26 mouse cellular contexts compared by ENCODE assay signal in the genomic region with DNA sequence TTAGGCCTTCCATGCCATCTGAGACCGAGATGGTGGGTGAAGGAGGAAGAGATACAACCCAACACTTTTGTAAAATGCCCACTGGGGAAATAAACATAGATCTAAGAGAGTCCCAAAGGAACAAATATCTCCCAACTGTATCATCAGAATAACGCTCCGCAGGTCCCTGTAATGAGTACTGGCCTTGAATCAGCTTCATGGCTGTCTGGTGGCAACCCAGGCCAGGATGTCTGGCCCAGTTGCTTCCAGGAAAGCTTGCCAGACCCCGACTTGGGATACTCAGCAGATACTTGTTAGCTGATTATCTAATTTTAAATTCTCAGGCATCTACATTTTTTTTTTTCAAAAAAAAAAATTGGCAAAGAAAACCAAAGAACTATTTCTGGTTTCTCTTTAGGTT.
DNase-seq lines count a peak whose midpoint lies in the region; ATAC-seq and TF ChIP-seq lines count a peak whose summit lies in the region.
"Had no signal": no experiment of that assay in that cellular context is flagged by ENCODE, and none has a peak within 500 bp of the region (broad histone marks: within the 10 kb centered on the region; RNA-seq: fewer than 3 reads in every experiment).

No protein-coding gene starts in this region.

- no peak overlapping the region for H3K4me3 ChIP-seq in forebrain, postnatal 0 days (ENCODE audit: low read depth, low read length)
- H3K4me3 ChIP-seq in forebrain, embryonic 10.5 days: no peak overlapping the region
- no peak overlapping the region for H3K4me3 ChIP-seq in layer of hippocampus, adult 2 months
- H3K4me3 ChIP-seq: embryonic facial prominence, embryonic 12.5 days; heart, adult 2 months; heart, embryonic 12.5 days; kidney, embryonic 15.5 days; limb, embryonic 12.5 days; lung, embryonic 15.5 days; midbrain, embryonic 10.5 days; midbrain, embryonic 15.5 days; neural tube, embryonic 15.5 days had no signal

- no peak overlapping the region for H3K9ac ChIP-seq in forebrain, postnatal 0 days
- H3K9ac ChIP-seq: embryonic facial prominence, embryonic 12.5 days; heart, embryonic 12.5 days; kidney, embryonic 15.5 days; limb, embryonic 12.5 days; lung, embryonic 15.5 days; midbrain, embryonic 15.5 days; neural tube, embryonic 15.5 days had no signal

- 63% methylated on average over 4 of the region's 4 CpGs for WGBS in forebrain, postnatal 0 days
- 86% methylated on average over 4 of the region's 4 CpGs for WGBS in forebrain, embryonic 10.5 days

- no peaks in the 10 kb centered on the region for H3K36me3 ChIP-seq in forebrain, postnatal 0 days (ENCODE audit: insufficient read depth)
- no peaks in the 10 kb centered on the region for H3K36me3 ChIP-seq in forebrain, embryonic 10.5 days (replicated peaks)
- H3K36me3 ChIP-seq: embryonic facial prominence, embryonic 12.5 days; heart, embryonic 12.5 days; kidney, embryonic 15.5 days; limb, embryonic 12.5 days; lung, embryonic 15.5 days; midbrain, embryonic 10.5 days; midbrain, embryonic 15.5 days; neural tube, embryonic 15.5 days had no signal

- H3K27me3 ChIP-seq in forebrain, postnatal 0 days (ENCODE audit: insufficient read depth, low read length): no peaks in the 10 kb centered on the region
- no peaks in the 10 kb centered on the region for H3K27me3 ChIP-seq in forebrain, embryonic 10.5 days (ENCODE audit: poor library complexity, severe bottlenecking)
- H3K27me3 ChIP-seq: embryonic facial prominence, embryonic 12.5 days; heart, embryonic 12.5 days; kidney, embryonic 15.5 days; limb, embryonic 12.5 days; lung, embryonic 15.5 days; midbrain, embryonic 15.5 days; neural tube, embryonic 15.5 days had no signal

- ATAC-seq in forebrain, postnatal 0 days: peak; percentile 50; the same call in 1 of the 2 replicates
- ATAC-seq: hindbrain, embryonic 16.5 days; midbrain, embryonic 15.5 days had no signal

- H3K4me2 ChIP-seq in forebrain, postnatal 0 days (ENCODE audit: low read depth): no peak overlapping the region
- H3K4me2 ChIP-seq: embryonic facial prominence, embryonic 12.5 days; heart, embryonic 12.5 days; kidney, embryonic 15.5 days; limb, embryonic 12.5 days; lung, embryonic 15.5 days; midbrain, embryonic 15.5 days; neural tube, embryonic 15.5 days had no signal

- peak; percentile 68 for DNase-seq in forebrain, postnatal 0 days
- DNase-seq in forebrain, embryonic 10.5 days (ENCODE audit: extremely low spot score, low spot score): no peak
- DNase-seq in layer of hippocampus, adult 2 months (ENCODE audit: low spot score in 2 of 2): no peak
- DNase-seq in layer of hippocampus, adult 11-12 months (ENCODE audit: low spot score): no peak
- DNase-seq in brain, embryonic 14.5 days (ENCODE audit: low read depth): peak; percentile 34
- peak; percentile 41 for DNase-seq in gastrocnemius, postnatal 25 days
- no peak for DNase-seq in T-cell, adult 2 months (ENCODE audit: low spot score)
- DNase-seq: adrenal gland, adult 8-10 months; B cell, adult 2 months; cerebellum, adult 11-12 months; cerebellum, adult 9-11 months; kidney, adult 18-20 months; kidney, postnatal 25 days; layer of hippocampus, postnatal 36 days; right cerebral cortex, adult 18-20 months; thymus, postnatal 4 days had no signal

- no peaks in the 10 kb centered on the region for H3K9me3 ChIP-seq in forebrain, postnatal 0 days (ENCODE audit: low read length)
- no peaks in the 10 kb centered on the region for H3K9me3 ChIP-seq in forebrain, embryonic 10.5 days
- H3K9me3 ChIP-seq: embryonic facial prominence, embryonic 12.5 days; heart, embryonic 12.5 days; kidney, embryonic 15.5 days; limb, embryonic 12.5 days; lung, embryonic 15.5 days; midbrain, embryonic 10.5 days; midbrain, embryonic 15.5 days; neural tube, embryonic 15.5 days had no signal

- 0 out of 2 replicates have a peak, but pooled peaks cover 11% of the 10 kb centered on the region for H3K4me1 ChIP-seq in forebrain, postnatal 0 days (ENCODE audit: insufficient read depth)
- H3K4me1 ChIP-seq in forebrain, embryonic 10.5 days: no peaks in the 10 kb centered on the region
- H3K4me1 ChIP-seq: embryonic facial prominence, embryonic 12.5 days; kidney, embryonic 15.5 days; limb, embryonic 12.5 days; lung, embryonic 15.5 days; midbrain, embryonic 10.5 days; midbrain, embryonic 15.5 days had no signal

- H3K27ac ChIP-seq in forebrain, postnatal 0 days (ENCODE audit: low read depth, low read length): no peak overlapping the region
- H3K27ac ChIP-seq in forebrain, embryonic 10.5 days: no peak overlapping the region
- H3K27ac ChIP-seq in layer of hippocampus, adult 2 months: peak overlapping the region; percentile 78; the same call in 1 of the 2 replicates
- H3K27ac ChIP-seq: embryonic facial prominence, embryonic 12.5 days; heart, adult 2 months; kidney, embryonic 15.5 days; limb, embryonic 12.5 days; lung, embryonic 15.5 days; midbrain, embryonic 10.5 days; midbrain, embryonic 15.5 days; neural tube, embryonic 15.5 days had no signal

- TF ChIP-seq CTCF in forebrain, postnatal 0 days (IDR thresholded peaks at IDR 0.05; ENCODE audit: low read depth): no peak
- no peak for TF ChIP-seq CTCF in layer of hippocampus, adult 2 months (conservative IDR thresholded peaks at IDR 0.05)
- no peak for TF ChIP-seq CTCF in brain, embryonic 14.5 days (IDR thresholded peaks at IDR 0.05; ENCODE audit: borderline replicate concordance, extremely low read depth, insufficient read depth, insufficient read length)

- no peak for TF ChIP-seq POLR2A in brain, embryonic 14.5 days (IDR thresholded peaks at IDR 0.05; ENCODE audit: borderline replicate concordance, extremely low read depth, insufficient read depth, insufficient read length, poor library complexity, severe bottlenecking)

Comparison
In these comparisons a context has a peak if more than half of its experiments do, and no peak if none do; other contexts are left out.
1. DNase-seq: peak in forebrain, postnatal 0 days (single experiment), brain, embryonic 14.5 days (single experiment) and gastrocnemius, postnatal 25 days (single experiment); none in forebrain, embryonic 10.5 days (single experiment), layer of hippocampus, adult 2 months (0 of 2), layer of hippocampus, adult 11-12 months (single experiment) and T-cell, adult 2 months (single experiment).